Mouse (Mus musculus) macrophage (primary cell): ENCODE measurements around the gene Psmd7. TPM values are rescaled to one million over a fixed set of nuclear protein-coding genes. Genes with fewer than 3 reads are reported as not detected.
"Not testable (repeated sequence)": the region's sequence is repeated elsewhere in the genome, so short reads cannot be mapped to it uniquely, and the experiment has no call there.

Experiments
- H3K27ac ChIP-seq: fragments of 350-480 bp; formaldehyde crosslinking; 2 replicates; pipeline ENCODE4 v1.9.0; 2021
- H3K36me3 ChIP-seq: fragments of 350-480 bp; formaldehyde crosslinking; 2 replicates; pipeline ENCODE4 v1.9.0; 2021; ENCODE audit errors: inconsistent target
- H3K4me3 ChIP-seq: fragments of 350-480 bp; formaldehyde crosslinking; 2 replicates; pipeline ENCODE4 v1.9.0; 2021; ENCODE audit errors: inconsistent target
- H3K79me2 ChIP-seq: fragments of 350-480 bp; formaldehyde crosslinking; 2 replicates; pipeline ENCODE4 v1.9.0; 2021; ENCODE audit errors: inconsistent target
- WGBS: methylation state at CpG from one replicate; pipeline ENCODE4 v1.1.7; 2026; ENCODE audit warnings: inconsistent platforms; ENCODE audit not compliant: missing documents; 5-methylcytosine and 5-hydroxymethylcytosine counted together
- polyA plus RNA-seq: library from polyadenylated mRNA; stranded (reverse); fragments of 250-400 nt; gene quantifications from 3 replicates; pipeline ENCODE4 v1.2.4, GENCODE M21; 2018; ENCODE audit warnings: inconsistent platforms
- total RNA-seq, 78 experiments: library from RNA; depleted of rRNA; stranded (reverse); fragments of 250-400 nt; gene quantifications; 1 replicate in 9 of 78; 2 replicates in 24 of 78; 3 replicates in 43 of 78; 4 replicates in 2 of 78; pipeline ENCODE4 v1.2.4; 2018; ENCODE audit warnings: inconsistent platforms in 56 of 78

The Psmd7 gene
- total RNA-seq (2018; cell fraction: chromatin; rRNA removed): 10 to 100 TPM; 19.3 to 88.3 (median 53.7) TPM
- total RNA-seq (2018; cell fraction: cytosol; rRNA removed): 100 to 1,000 TPM in 7 of 26 experiments, 10 to 100 TPM in 19; 56.4 to 127 (median 79.5) TPM
- total RNA-seq (2018; cell fraction: nucleus; rRNA removed): 100 to 1,000 TPM in 1 of 26 experiments, 10 to 100 TPM in 25; 31.0 to 101 (median 68.6) TPM
- 73.0 to 118 TPM (median 117 TPM) in 3 replicates for polyA plus RNA-seq

DNA sequence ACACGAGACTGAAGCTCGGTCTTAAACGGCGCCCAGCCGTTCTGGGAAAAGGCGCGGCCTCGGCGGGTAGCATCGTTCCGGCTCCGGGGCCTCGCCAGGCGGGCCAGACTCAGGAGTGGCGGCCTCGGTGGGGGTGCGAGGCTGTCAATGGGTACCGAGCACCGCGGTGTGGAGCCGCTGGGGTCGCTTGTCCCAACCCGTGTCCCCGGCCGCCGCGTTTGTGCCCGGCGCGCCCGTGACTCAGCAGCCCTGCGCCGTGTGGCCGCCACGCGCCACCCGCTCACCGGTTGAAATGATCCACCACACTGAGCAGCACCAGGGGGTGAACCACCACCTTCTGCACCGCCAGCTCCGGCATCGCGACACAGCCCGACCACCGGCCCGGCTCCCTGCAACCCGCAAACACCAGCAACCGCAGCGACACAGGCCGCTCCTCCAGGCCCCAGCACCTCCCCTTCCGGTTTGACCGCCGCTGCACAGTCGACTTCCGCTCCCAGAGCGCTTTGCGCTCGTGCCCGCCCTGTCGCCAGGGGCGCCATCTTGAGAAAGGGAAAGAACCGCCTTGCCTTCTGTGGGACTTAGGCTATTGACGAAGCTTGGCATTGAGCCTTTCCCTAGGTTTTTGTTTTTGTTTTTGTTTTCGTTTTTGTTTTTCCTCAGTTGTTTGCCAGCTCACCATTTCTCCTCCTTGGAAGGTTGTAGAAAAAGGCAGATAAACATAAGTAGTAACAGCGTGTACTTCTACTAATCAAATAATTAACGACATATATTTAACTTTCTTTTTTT lies at the start of gene Psmd7:
TSS of gene Psmd7 (minus strand) at position 470 of the 786 bp plus-strand sequence.
- Histone ChIP-seq H3K36me3 (peaks cover 26% of the 10 kb centered on the region), H3K79me2 (peaks cover 32% of the 10 kb centered on the region), H3K27ac (peak within 1 kb of the TSS; percentile 46), H3K4me3 (peak within 1 kb of the TSS; percentile 83)
- 2% methylated on average over 60 of the region's 65 CpGs for WGBS

DNA sequence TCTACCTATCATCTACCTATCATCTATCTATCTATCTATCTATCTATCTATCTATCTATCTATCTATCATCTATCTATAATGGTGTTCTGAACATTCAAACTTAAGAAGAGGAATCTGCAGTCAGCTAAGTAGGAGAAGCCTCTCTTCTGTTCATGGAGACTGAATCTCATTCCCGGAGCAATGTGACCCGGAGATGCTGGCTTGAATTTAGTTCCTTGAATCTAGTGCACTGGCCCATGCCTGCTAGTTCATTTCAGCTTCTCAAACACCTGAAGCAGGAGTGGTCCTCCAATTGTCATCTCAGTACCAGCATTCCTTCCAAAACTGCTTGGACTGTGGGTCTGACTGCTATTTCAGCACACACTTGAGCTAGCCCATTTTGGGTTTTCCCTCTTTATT lies 45.5 kb upstream of the Psmd7 start:
- 100% methylated on average over 2 of the region's 2 CpGs for WGBS
- no peaks in the 10 kb centered on the region for H3K36me3 ChIP-seq
- H3K4me3 ChIP-seq: no peak overlapping the region
- H3K27ac ChIP-seq: no peak overlapping the region
- no peaks in the 10 kb centered on the region for H3K79me2 ChIP-seq

DNA sequence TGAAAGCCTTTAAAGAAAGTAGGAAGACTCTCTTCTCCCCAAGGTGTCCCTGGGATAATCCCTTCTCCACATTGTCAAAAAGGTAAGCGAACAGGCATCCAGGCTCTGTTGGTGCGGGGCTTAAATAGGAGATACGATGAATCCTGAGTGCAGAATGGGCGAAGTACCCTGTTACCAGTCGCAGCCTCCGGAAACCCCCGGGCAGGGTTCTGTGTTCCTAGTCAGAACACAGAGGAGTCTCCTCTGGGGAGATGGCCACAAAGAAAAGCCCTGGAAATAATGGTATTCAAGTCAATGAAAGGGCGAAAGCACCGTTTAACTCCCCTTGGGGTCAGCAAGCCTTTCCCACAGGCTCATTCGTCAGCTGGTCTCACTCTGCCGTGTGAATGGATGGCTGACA lies 41.4 kb upstream of the Psmd7 start:
- Histone ChIP-seq H3K36me3 (no peaks in the 10 kb centered on the region), H3K27ac (no peak overlapping the region), H3K79me2 (no peaks in the 10 kb centered on the region), H3K4me3 (no peak overlapping the region)
- WGBS: 89% methylated on average over 11 of the region's 11 CpGs

DNA sequence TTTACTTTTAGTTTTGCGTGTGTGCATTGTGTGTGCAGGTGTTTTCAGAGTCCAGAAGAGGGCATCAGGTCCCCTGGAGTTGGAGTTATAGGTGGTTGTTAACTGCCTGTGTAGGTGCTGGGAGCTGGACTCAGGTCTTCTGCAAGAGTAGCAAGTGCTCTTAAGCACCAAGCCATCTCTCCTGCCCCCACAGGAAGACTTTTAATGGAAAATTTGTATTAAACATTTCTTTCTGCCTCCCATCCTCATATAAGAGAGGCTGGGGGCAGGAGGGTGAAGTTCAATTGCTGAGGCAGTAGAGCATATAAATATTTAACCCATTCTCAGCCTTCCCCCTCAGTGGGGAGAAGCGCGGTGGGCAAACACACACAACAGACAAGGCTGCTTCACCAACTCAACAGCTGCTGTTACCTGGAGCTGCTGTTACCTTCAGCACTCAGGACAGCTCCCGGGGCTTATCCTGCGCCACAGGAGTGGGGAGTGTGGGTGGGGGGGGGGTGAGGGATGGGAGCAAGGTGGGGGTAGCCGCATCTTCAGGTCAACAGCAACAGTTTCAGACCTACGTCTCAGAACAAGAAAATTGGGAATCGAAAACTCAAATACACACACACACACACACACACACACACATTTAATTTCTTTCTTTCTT lies 40.4 kb upstream of the Psmd7 start:
- 100% methylated on average over 3 of the region's 8 CpGs for WGBS
- no peaks in the 10 kb centered on the region for H3K36me3 ChIP-seq
- no peak overlapping the region for H3K4me3 ChIP-seq
- no peaks in the 10 kb centered on the region for H3K79me2 ChIP-seq
- no peak overlapping the region for H3K27ac ChIP-seq

DNA sequence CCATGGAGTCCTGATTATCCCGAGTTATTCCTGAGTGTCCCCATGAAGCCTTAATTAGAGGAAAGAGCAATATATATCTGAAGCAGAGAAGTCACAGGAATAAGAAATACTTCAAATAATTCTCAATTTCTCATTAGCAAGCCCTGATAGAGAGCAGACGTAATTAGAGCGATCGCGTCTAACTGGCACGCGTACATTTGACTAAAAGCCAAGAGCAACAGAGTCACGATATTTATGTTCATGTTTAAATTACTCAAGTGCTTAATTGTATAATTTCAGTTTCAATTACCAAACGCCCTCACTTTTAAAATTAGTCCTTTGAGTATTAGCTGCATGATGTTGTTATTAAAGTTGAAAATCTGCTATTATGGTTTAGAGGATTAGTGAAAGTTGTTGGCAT lies 39.6 kb upstream of the Psmd7 start:
- no peak overlapping the region for H3K27ac ChIP-seq
- H3K79me2 ChIP-seq: no peaks in the 10 kb centered on the region
- no peaks in the 10 kb centered on the region for H3K36me3 ChIP-seq
- H3K4me3 ChIP-seq: no peak overlapping the region
- 91% methylated on average over 9 of the region's 9 CpGs for WGBS

DNA sequence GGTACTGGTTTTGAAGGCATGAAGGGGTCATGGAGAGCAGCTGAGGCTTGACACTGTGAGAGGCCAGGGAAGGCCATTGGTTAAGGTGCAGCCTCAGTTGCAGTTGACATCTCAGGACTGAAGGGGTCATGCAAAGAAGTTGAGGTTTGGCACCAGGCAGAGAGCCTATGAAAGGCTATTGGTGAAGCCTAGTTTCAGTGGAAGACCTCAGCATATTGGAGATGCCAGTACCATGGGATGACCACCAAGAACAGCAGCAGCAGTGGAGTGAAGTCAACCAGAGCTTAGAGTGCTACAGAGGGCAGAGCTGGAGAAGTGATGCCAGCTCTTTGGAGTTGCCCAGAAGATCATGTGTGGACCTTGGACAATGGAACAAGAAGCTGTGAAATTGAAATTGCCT lies 36.0 kb upstream of the Psmd7 start:
- not testable (repeated sequence) for H3K4me3 ChIP-seq, H3K27ac ChIP-seq, H3K36me3 ChIP-seq, H3K79me2 ChIP-seq

DNA sequence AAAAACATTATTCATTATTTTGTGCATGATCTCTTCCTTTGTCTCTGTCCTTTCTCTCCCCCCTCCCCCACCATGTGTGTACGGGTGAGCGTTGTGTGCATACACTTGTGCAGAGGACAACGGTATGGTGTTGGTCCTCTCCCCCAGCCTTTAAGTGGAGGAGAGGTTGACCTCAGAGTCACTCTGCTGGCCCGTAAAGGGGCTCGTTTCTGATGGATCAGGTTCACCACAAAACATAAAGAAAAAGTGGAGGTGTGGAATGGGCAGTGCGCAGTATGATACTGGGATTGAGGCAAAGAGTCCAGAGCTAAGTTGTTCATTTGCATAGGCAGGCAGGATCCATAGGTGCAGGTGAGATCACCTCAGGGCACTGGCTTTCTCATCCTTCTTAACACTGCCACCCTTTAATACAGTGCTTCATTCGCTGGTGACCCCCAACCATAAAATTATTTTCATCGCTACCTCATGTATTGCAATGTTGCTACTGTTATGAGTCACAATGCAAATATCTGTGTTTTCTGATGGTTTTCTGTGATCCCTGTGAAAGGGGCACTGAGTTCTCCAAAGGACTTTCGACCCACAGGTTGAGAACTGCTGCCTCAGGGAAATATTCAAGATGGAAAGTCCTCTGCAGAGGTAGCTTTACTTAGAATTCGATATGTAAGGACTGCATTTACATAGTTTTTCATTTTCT lies 33.8 kb upstream of the Psmd7 start:
- H3K4me3 ChIP-seq: no peak overlapping the region
- H3K36me3 ChIP-seq: no peaks in the 10 kb centered on the region
- no peaks in the 10 kb centered on the region for H3K79me2 ChIP-seq
- H3K27ac ChIP-seq: no peak overlapping the region
- WGBS: 93% methylated on average over 10 of the region's 10 CpGs

DNA sequence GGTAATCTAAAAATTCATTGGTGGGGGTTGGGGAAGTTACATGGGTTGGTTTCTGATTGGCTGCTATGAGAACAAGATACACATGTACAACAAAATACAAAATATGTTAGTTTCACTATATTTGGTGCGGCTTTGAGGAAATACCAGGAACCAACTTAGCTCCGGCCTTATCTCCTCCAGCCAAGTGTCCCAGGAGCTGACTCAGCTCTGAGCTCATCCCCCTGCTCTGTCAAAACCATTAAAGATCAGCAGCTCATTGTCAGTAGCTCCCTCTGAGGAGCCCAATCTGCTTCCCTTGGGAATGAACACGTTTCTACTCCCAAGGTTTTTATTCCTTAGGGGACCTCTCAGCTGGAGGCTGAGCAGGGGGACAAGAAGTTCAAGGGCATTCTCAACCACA lies 32.9 kb upstream of the Psmd7 start:
- WGBS: 72% methylated on average over 3 of the region's 3 CpGs
- H3K79me2 ChIP-seq: no peaks in the 10 kb centered on the region
- no peak overlapping the region for H3K4me3 ChIP-seq
- H3K27ac ChIP-seq: no peak overlapping the region
- H3K36me3 ChIP-seq: no peaks in the 10 kb centered on the region

DNA sequence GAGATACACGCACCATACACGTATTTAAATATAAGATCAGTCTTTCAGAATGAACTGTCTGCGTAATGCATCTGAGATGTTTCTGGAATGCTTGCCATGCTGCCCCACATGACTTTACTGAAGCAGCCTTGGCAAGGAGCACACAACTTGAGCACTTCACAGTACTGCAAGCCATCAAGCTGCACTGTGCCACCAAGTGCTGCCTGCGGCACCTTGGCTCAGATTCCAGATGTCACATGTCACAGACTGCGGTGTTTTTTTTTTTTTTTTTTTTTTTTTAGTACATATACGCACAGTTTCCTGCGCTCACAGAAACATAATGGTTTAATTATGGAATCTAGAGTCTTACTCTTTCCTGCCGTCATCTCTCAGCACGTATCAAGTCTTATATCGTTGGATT lies 30.2 kb upstream of the Psmd7 start:
- 96% methylated on average over 10 of the region's 10 CpGs for WGBS
- H3K79me2 ChIP-seq: no peaks in the 10 kb centered on the region
- no peak overlapping the region for H3K27ac ChIP-seq
- no peak overlapping the region for H3K4me3 ChIP-seq
- H3K36me3 ChIP-seq: no peaks in the 10 kb centered on the region

DNA sequence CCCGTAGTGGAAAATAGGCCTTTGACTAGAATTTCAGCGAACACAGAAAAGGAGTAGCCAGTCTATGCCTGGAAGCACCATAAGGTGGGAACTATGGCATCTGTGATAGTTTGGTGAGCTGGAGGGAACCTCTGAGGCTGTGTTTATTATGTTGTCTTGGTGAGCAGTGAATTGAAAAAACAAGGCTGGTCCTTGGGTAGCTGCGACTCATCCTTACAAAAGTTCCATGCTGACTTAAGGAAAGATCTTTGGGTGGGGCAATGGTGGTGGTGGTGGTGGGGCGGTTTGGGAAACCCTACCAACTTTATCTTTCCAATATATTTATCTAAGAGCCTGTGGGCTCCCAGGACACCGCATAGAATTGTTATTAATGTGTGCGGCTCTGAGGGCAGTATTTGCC lies 25.1 kb upstream of the Psmd7 start:
- no peak overlapping the region for H3K27ac ChIP-seq
- no peak overlapping the region for H3K4me3 ChIP-seq
- 90% methylated on average over 6 of the region's 6 CpGs for WGBS
- H3K36me3 ChIP-seq: no peaks in the 10 kb centered on the region
- H3K79me2 ChIP-seq: no peaks in the 10 kb centered on the region

DNA sequence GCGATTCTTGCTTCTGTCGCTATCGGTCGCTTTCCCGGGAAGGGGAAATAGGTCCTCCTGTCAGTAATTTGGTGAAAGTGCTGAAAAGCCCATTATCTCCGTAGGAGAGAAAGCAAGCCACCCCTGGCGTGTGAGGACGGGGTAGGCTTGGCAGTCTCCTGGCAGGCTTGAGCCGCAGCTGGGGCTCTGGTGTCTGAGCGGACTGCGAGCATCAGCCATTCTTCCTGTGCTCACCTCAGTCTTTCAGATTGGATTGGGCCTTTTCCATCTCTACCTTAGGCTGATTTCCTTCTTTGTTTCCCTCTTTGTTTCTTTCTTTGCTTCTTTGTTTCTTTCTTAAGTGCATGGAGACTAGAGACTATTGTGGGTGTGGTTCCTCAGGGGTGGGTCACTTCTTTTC lies 22.6 kb upstream of the Psmd7 start:
- Histone ChIP-seq H3K27ac (no peak overlapping the region), H3K79me2 (no peaks in the 10 kb centered on the region), H3K4me3 (no peak overlapping the region), H3K36me3 (no peaks in the 10 kb centered on the region)
- 93% methylated on average over 11 of the region's 11 CpGs for WGBS

DNA sequence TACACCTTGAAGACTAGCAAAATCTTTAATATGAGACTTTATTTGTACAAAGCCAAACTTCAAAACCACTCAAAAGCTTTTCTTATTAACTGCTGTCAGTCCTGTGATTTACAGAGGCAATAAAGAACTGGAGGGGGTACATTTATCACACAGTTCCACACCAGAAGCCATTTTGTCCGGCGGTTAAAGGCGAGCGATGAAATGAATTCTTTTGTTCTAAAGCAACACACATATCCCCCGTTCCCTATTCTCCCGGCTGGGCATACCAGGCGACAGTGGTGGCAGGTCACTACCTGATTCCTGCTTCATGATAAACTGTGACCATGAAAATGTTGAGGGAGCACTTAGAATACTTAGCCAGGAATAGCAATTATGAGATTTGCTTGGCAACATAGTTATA lies 20.5 kb upstream of the Psmd7 start:
- WGBS: 83% methylated on average over 7 of the region's 7 CpGs
- H3K4me3 ChIP-seq: no peak overlapping the region
- no peaks in the 10 kb centered on the region for H3K79me2 ChIP-seq
- H3K27ac ChIP-seq: no peak overlapping the region
- H3K36me3 ChIP-seq: no peaks in the 10 kb centered on the region

DNA sequence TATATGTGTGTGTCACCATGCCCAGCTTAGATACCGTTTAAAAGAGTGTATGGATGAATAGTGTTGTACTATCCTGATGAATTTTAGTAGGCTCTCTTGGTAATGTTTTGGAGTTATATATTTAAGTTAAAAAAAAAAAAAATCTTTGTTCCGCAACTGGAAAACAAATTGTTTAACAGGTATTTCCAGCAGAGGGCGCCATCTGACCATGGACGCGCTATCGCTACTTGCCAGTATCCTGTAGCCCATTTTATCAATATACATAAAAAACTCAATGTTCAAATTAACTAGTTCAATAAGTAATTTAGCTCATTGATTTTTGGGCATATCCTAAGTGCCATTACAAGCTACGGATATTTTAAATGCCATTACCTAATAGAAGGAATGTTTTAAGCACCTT lies 14.8 kb upstream of the Psmd7 start:
- H3K36me3 ChIP-seq: no peaks in the 10 kb centered on the region
- WGBS: 9% methylated on average over 7 of the region's 7 CpGs
- H3K27ac ChIP-seq: no peak overlapping the region
- H3K4me3 ChIP-seq: no peak overlapping the region
- no peaks in the 10 kb centered on the region for H3K79me2 ChIP-seq

DNA sequence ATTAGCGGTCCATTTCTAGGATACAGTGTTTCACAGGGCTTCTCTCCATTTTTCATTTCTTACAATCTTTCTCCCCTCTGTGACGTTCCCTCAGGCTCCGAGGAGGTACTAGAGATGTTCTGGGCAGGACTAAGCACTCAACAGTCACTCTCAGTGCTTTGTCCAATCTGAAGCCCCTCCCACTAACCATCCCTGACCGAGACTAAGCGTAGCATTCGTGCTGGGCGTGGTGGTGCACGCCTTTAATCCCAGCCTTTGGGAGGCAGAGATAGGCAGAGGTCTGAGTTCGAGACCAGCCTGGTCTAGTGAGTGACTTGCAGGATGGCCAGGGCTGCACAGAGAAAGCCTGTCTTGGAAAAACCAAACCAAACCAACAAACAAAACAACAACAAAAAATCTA lies 11.4 kb upstream of the Psmd7 start:
- Histone ChIP-seq H3K4me3 (no peak overlapping the region), H3K36me3 (no peaks in the 10 kb centered on the region), H3K27ac (no peak overlapping the region), H3K79me2 (no peaks in the 10 kb centered on the region)
- WGBS: 98% methylated on average over 9 of the region's 9 CpGs

DNA sequence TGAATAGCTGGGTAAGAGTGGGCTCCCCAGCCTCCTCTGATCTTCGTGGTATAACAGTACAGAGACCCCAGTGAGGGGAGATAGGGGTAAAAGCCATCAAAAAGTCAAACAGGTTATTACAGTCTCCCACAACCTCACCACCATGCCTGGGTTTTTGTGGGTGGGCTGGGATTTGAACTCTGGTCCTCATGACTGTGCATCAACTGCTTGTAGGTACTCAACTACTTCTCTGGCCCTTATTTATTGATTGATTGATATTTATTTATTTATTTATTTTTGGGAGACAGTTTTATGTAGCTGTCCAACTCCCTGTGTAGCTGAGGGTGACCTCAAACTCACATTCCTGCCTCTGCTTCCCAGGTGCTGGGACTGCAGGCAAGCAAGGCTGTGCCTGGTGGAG lies 9.5 kb upstream of the Psmd7 start:
- H3K79me2 ChIP-seq: no peaks in the 10 kb centered on the region
- no peaks in the 10 kb centered on the region for H3K36me3 ChIP-seq
- WGBS: 79% methylated on average over 1 of the region's 1 CpGs
- no peak overlapping the region for H3K4me3 ChIP-seq
- no peak overlapping the region for H3K27ac ChIP-seq
